Mouse (Mus musculus): ENCODE measurements around the gene Cdc20b. TPM values are rescaled to one million over a fixed set of nuclear protein-coding genes. Genes with fewer than 3 reads are reported as not detected.

The Cdc20b gene
- total and polyA plus RNA-seq, 3 experiments = not detected

DNA sequence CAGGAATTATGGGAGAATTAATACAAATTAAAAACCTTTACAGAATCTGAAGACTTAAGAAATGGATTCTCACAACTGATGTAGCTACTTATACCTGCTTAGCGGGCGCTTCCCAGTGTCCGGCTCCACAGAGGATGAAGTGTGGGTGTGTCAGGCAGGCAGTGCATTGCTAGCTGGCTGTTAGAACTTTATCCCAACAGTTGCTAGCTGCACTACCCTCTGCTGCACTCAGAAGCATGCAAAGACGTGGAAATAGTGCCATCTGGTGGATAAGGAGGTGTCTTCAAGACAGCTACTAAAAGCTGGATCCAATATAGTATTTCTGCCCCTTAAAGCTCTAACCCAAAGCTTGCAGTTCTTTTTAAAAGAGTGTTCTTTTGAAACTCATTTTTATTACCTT lies 941 bp downstream of the Cdc20b start:
- peaks cover 0 to 4% of the 10 kb centered on the region in 2 experiments; a peak in 1 of 4 replicates for H3K4me1 ChIP-seq (ENCODE audit: control insufficient read depth in 1 of 2, insufficient read depth in 2 of 2, low read length in 2 of 2)
- no peaks in the 10 kb centered on the region; a peak in 1 of 4 replicates for H3K27me3 ChIP-seq (ENCODE audit: control insufficient read depth in 1 of 2, insufficient read depth in 2 of 2, low read length in 2 of 2)

DNA sequence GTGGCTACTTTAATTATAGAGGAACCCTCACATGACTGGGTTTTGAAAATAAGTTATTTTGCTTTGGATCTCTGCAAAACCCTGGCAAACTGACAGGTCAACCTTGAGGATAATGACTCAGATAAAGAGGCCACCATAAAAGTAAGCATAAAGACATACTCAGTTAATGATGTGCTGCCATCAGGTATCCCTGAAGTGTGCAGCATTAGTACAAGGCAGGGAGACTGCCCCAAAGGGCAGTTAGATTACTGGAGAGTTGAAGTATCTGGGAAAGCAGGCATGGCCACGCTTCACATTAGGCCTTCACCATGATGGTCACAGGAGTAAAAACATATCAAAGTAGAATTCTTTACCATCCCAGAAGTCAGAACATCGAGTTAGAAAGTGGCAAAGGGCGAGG lies 10.0 kb downstream of the Cdc20b start:
- no peak for DNase-seq (ENCODE audit: low read depth, low spot score)
- no peak overlapping the region for H3K4me3 ChIP-seq (ENCODE audit: control insufficient read depth in 1 of 2, insufficient read depth in 1 of 2, low read depth in 2 of 2, low read length in 2 of 2)

More for the DNA sequence above, 941 bp downstream of the Cdc20b start:
- DNase-seq (ENCODE audit: low read depth, low spot score) = peak; percentile 94
- peak overlapping the region; percentile 68 to 81; a peak in 3 of 4 replicates for H3K4me3 ChIP-seq (ENCODE audit: control insufficient read depth in 1 of 2, insufficient read depth in 1 of 2, low read depth in 2 of 2, low read length in 2 of 2)
- peak; percentile 94 for TF ChIP-seq ZC3H11A (IDR thresholded peaks at IDR 0.05; ENCODE audit: low read depth, low read length)
- TF ChIP-seq USF1 (IDR thresholded peaks at IDR 0.05; ENCODE audit: low read depth, low read length) = no peak
- peak; percentile 54; the same call in 1 of the 2 replicates for TF ChIP-seq MXI1 (IDR thresholded peaks at IDR 0.05; ENCODE audit: low read depth, low read length)
- peak; percentile 63 to 95 (median 65) for TF ChIP-seq CTCF (IDR thresholded peaks at IDR 0.05 in 2 of 3, conservative IDR thresholded peaks at IDR 0.05 in 1 of 3; ENCODE audit: control insufficient read depth in 1 of 3, insufficient read depth in 1 of 3, low read depth in 2 of 3, low read length in 3 of 3, poor library complexity in 1 of 3, severe bottlenecking in 1 of 3)
- TF ChIP-seq SIN3A (IDR thresholded peaks at IDR 0.05; ENCODE audit: low read length) = peak; percentile 78
- no peak for TF ChIP-seq CHD1 (IDR thresholded peaks at IDR 0.05; ENCODE audit: low read depth, low read length)
- no peak for TF ChIP-seq ZMIZ1 (IDR thresholded peaks at IDR 0.05; ENCODE audit: low read depth, low read length)
- no peak for TF ChIP-seq GABPA (IDR thresholded peaks at IDR 0.05; ENCODE audit: low read depth, low read length)
- peak; percentile 97 for TF ChIP-seq SMC3 (IDR thresholded peaks at IDR 0.05; ENCODE audit: low read depth, low read length)
- no peak for TF ChIP-seq POLR2A (IDR thresholded peaks at IDR 0.05; ENCODE audit: control insufficient read depth in 1 of 2, insufficient read depth in 1 of 2, low read depth in 1 of 2, low read length in 2 of 2, poor library complexity in 1 of 2)
- 0 out of 2 replicates have a peak, but pooled peaks have one; percentile 18 for TF ChIP-seq MYC (IDR thresholded peaks at IDR 0.05; ENCODE audit: low read depth, low read length)
- TF ChIP-seq MYB (IDR thresholded peaks at IDR 0.05; ENCODE audit: low read depth, low read length) = no peak
- no peaks in the 10 kb centered on the region for H3K79me2 ChIP-seq (ENCODE audit: control insufficient read depth, insufficient read depth, low read length, poor library complexity)
- peak overlapping the region; percentile 68 for H3K9ac ChIP-seq (ENCODE audit: control insufficient read depth, low read depth, low read length, poor library complexity, severe bottlenecking)
- no peaks in the 10 kb centered on the region; a peak in 1 of 4 replicates for H3K36me3 ChIP-seq (ENCODE audit: control insufficient read depth in 1 of 2, insufficient read depth in 2 of 2, low read length in 2 of 2)
- H3K9me3 ChIP-seq (replicated peaks; ENCODE audit: insufficient read depth, low read length) = no peaks in the 10 kb centered on the region
- no peak overlapping the region for H3K27ac ChIP-seq (ENCODE audit: control insufficient read depth, low read depth, low read length)

More for the DNA sequence above, 10.0 kb downstream of the Cdc20b start:
- TF ChIP-seq NELFE (IDR thresholded peaks at IDR 0.05; ENCODE audit: low read depth, low read length) = no peak
- no peak for TF ChIP-seq ZC3H11A (IDR thresholded peaks at IDR 0.05; ENCODE audit: low read depth, low read length)
- TF ChIP-seq RCOR1 (IDR thresholded peaks at IDR 0.05; ENCODE audit: low read depth, low read length) = no peak
- TF ChIP-seq MAZ (IDR thresholded peaks at IDR 0.05; ENCODE audit: low read depth, low read length) = no peak
- no peak for TF ChIP-seq POLR2AphosphoS5 (IDR thresholded peaks at IDR 0.05; ENCODE audit: borderline replicate concordance, low read depth, low read length)
- TF ChIP-seq MXI1 (IDR thresholded peaks at IDR 0.05; ENCODE audit: low read depth, low read length) = no peak
- TF ChIP-seq JUND (IDR thresholded peaks at IDR 0.05; ENCODE audit: low read depth, low read length) = no peak
- no peak for TF ChIP-seq ZNF384 (IDR thresholded peaks at IDR 0.05; ENCODE audit: low read depth, low read length)
- no peak for TF ChIP-seq ETS1 (IDR thresholded peaks at IDR 0.05; ENCODE audit: low read depth, low read length)
- no peak for TF ChIP-seq NRF1 (IDR thresholded peaks at IDR 0.05; ENCODE audit: insufficient read depth, low read depth, low read length, poor library complexity, severe bottlenecking)
- no peak for TF ChIP-seq EP300 (IDR thresholded peaks at IDR 0.05; ENCODE audit: low read depth in 1 of 2, low read length in 2 of 2)
- TF ChIP-seq TCF12 (IDR thresholded peaks at IDR 0.05; ENCODE audit: low read depth, low read length) = no peak
- TF ChIP-seq MYB (IDR thresholded peaks at IDR 0.05; ENCODE audit: low read depth, low read length) = no peak
- no peak for TF ChIP-seq ZKSCAN1 (IDR thresholded peaks at IDR 0.05; ENCODE audit: low read depth, low read length)
- no peak for TF ChIP-seq RAD21 (IDR thresholded peaks at IDR 0.05; ENCODE audit: low read depth, low read length)
- no peak for TF ChIP-seq USF2 (IDR thresholded peaks at IDR 0.05; ENCODE audit: borderline replicate concordance in 1 of 2, insufficient read depth in 1 of 2, low read depth in 1 of 2, low read length in 2 of 2)
- no peak for TF ChIP-seq CHD2 (IDR thresholded peaks at IDR 0.05; ENCODE audit: low read length)
- no peak for TF ChIP-seq KAT2A (conservative IDR thresholded peaks at IDR 0.05; ENCODE audit: low read depth, low read length)
- no peak for TF ChIP-seq POLR2AphosphoS2 (IDR thresholded peaks at IDR 0.05; ENCODE audit: low read length)
- no peaks in the 10 kb centered on the region for H3K36me3 ChIP-seq (ENCODE audit: control insufficient read depth in 1 of 2, insufficient read depth in 2 of 2, low read length in 2 of 2)
- peaks cover 4 to 9% of the 10 kb centered on the region in 2 experiments for H3K27me3 ChIP-seq (ENCODE audit: control insufficient read depth in 1 of 2, insufficient read depth in 2 of 2, low read length in 2 of 2)
- H3K27ac ChIP-seq (ENCODE audit: control insufficient read depth, low read depth, low read length) = no peak overlapping the region
- H3K79me2 ChIP-seq (ENCODE audit: control insufficient read depth, insufficient read depth, low read length, poor library complexity) = no peaks in the 10 kb centered on the region
- H3K4me1 ChIP-seq (ENCODE audit: control insufficient read depth in 1 of 2, insufficient read depth in 2 of 2, low read length in 2 of 2) = no peaks in the 10 kb centered on the region
- H3K9me3 ChIP-seq (replicated peaks; ENCODE audit: insufficient read depth, low read length) = no peaks in the 10 kb centered on the region
- no peak overlapping the region for H3K9ac ChIP-seq (ENCODE audit: control insufficient read depth, low read depth, low read length, poor library complexity, severe bottlenecking)

Measured in MEL (cell line).